Mouse (Mus musculus): Measurements from ENCODE around the gene Nrcam. TPM values are rescaled to one million over a fixed set of nuclear protein-coding genes. Genes with fewer than 3 reads are reported as not detected.

Nrcam gene
- polyA plus RNA-seq, 1 experiment from 2014 or later: 107 TPM

GRCm38 (mm10) chr12:44375956-44376355 lies 47.3 kb downstream of the Nrcam start:
- Histone ChIP-seq H3K27ac (replicated peaks) (peak overlapping the region; percentile 55), H3K4me3 (no peak overlapping the region), H3K27me3 (no peaks in the 10 kb centered on the region), H3K9me3 (no peaks in the 10 kb centered on the region), H3K36me3 (no peaks in the 10 kb centered on the region), H3K9ac (replicated peaks) (no peak overlapping the region), H3K4me1 (peaks cover 41% of the 10 kb centered on the region), H3K4me2 (replicated peaks) (no peak overlapping the region)
- 0 out of 2 replicates have a peak, but pooled peaks have one; percentile 31 for ATAC-seq (replicated peaks)
- WGBS: 43% methylated on average over 6 of the region's 6 CpGs

GRCm38 (mm10) chr12:44378431-44379161 lies 49.9 kb downstream of the Nrcam start:
- Histone ChIP-seq H3K27ac (replicated peaks) (peak overlapping the region; percentile 24; the same call in 1 of the 2 replicates), H3K27me3 (no peaks in the 10 kb centered on the region), H3K4me2 (replicated peaks) (no peak overlapping the region), H3K9me3 (no peaks in the 10 kb centered on the region), H3K9ac (replicated peaks) (no peak overlapping the region), H3K4me3 (no peak overlapping the region), H3K36me3 (no peaks in the 10 kb centered on the region), H3K4me1 (peaks cover 35% of the 10 kb centered on the region)
- ATAC-seq (replicated peaks): no peak
- 39% methylated on average over 8 of the region's 8 CpGs for WGBS

- Histone ChIP-seq H3K9me3 (no peaks in the 10 kb centered on the region), H3K4me3 (no peak overlapping the region), H3K4me1 (peaks cover 30% of the 10 kb centered on the region), H3K36me3 (no peaks in the 10 kb centered on the region), H3K4me2 (replicated peaks) (no peak overlapping the region), H3K27me3 (no peaks in the 10 kb centered on the region), H3K9ac (replicated peaks) (no peak overlapping the region), H3K27ac (replicated peaks) (peak overlapping the region; percentile 51)
- peak; percentile 79 for ATAC-seq (replicated peaks)
- 67% methylated on average over 4 of the region's 4 CpGs for WGBS
Observed at GRCm38 (mm10) chr12:44380805-44381204, 52.1 kb downstream of the Nrcam start.

GRCm38 (mm10) chr12:44386398-44386797 lies 57.7 kb downstream of the Nrcam start:
- no peak overlapping the region for H3K27ac ChIP-seq (replicated peaks)

GRCm38 (mm10) chr12:44388220-44388619 lies 59.5 kb downstream of the Nrcam start:
- Histone ChIP-seq H3K36me3 (no peaks in the 10 kb centered on the region), H3K27me3 (no peaks in the 10 kb centered on the region), H3K4me2 (replicated peaks) (no peak overlapping the region), H3K9ac (replicated peaks) (no peak overlapping the region), H3K4me3 (no peak overlapping the region), H3K4me1 (peaks cover 19% of the 10 kb centered on the region; the same call in 1 of the 2 replicates), H3K9me3 (no peaks in the 10 kb centered on the region), H3K27ac (replicated peaks) (no peak overlapping the region)
- ATAC-seq (replicated peaks): no peak
- WGBS: 24% methylated on average over 1 of the region's 1 CpGs

More at GRCm38 (mm10) chr12:44386398-44386797, 57.7 kb downstream of the Nrcam start:
- peaks cover 19% of the 10 kb centered on the region; the same call in 1 of the 2 replicates for H3K4me1 ChIP-seq
- H3K9ac ChIP-seq (replicated peaks): no peak overlapping the region
- H3K9me3 ChIP-seq: no peaks in the 10 kb centered on the region
- 33% methylated on average over 7 of the region's 7 CpGs for WGBS
- H3K4me3 ChIP-seq: no peak overlapping the region
- no peaks in the 10 kb centered on the region for H3K36me3 ChIP-seq
- no peak overlapping the region for H3K4me2 ChIP-seq (replicated peaks)
- H3K27me3 ChIP-seq: no peaks in the 10 kb centered on the region
- ATAC-seq (replicated peaks): no peak; the same call in 1 of the 2 replicates

- Histone ChIP-seq H3K27me3 (no peaks in the 10 kb centered on the region), H3K4me1 (peaks cover 16% of the 10 kb centered on the region; the same call in 1 of the 2 replicates), H3K36me3 (no peaks in the 10 kb centered on the region), H3K9ac (replicated peaks) (no peak overlapping the region), H3K4me3 (no peak overlapping the region), H3K9me3 (no peaks in the 10 kb centered on the region), H3K27ac (replicated peaks) (no peak overlapping the region), H3K4me2 (replicated peaks) (no peak overlapping the region)
- ATAC-seq (replicated peaks): 0 out of 2 replicates have a peak, but pooled peaks have one; percentile 50
- WGBS: 38% methylated on average over 5 of the region's 5 CpGs
Observed at GRCm38 (mm10) chr12:44390391-44391137, 61.9 kb downstream of the Nrcam start.

- Histone ChIP-seq H3K36me3 (no peaks in the 10 kb centered on the region), H3K4me1 (peaks cover 12% of the 10 kb centered on the region), H3K9me3 (no peaks in the 10 kb centered on the region), H3K4me2 (replicated peaks) (no peak overlapping the region), H3K27me3 (no peaks in the 10 kb centered on the region), H3K9ac (replicated peaks) (no peak overlapping the region), H3K27ac (replicated peaks) (no peak overlapping the region), H3K4me3 (no peak overlapping the region)
- ATAC-seq (replicated peaks): no peak
- 80% methylated on average over 3 of the region's 3 CpGs for WGBS
Observed at GRCm38 (mm10) chr12:44394901-44395300, 66.2 kb downstream of the Nrcam start.

- Histone ChIP-seq H3K36me3 (no peaks in the 10 kb centered on the region), H3K4me1 (peaks cover 21% of the 10 kb centered on the region), H3K9me3 (no peaks in the 10 kb centered on the region), H3K4me3 (no peak overlapping the region), H3K4me2 (replicated peaks) (no peak overlapping the region), H3K9ac (replicated peaks) (no peak overlapping the region), H3K27me3 (no peaks in the 10 kb centered on the region), H3K27ac (replicated peaks) (0 out of 2 replicates have a peak overlapping the region, but pooled peaks have one; percentile 20)
- no peak; the same call in 1 of the 2 replicates for ATAC-seq (replicated peaks)
- 19% methylated on average over 5 of the region's 5 CpGs for WGBS
Observed at GRCm38 (mm10) chr12:44397782-44398181, 69.1 kb downstream of the Nrcam start.

GRCm38 (mm10) chr12:44402134-44402533 lies 73.4 kb downstream of the Nrcam start:
- no peaks in the 10 kb centered on the region for H3K9me3 ChIP-seq
- peaks cover 47% of the 10 kb centered on the region for H3K4me1 ChIP-seq
- no peaks in the 10 kb centered on the region for H3K27me3 ChIP-seq
- H3K36me3 ChIP-seq: no peaks in the 10 kb centered on the region
- H3K4me2 ChIP-seq (replicated peaks): no peak overlapping the region
- no peak overlapping the region for H3K9ac ChIP-seq (replicated peaks)
- peak overlapping the region; percentile 83 for H3K27ac ChIP-seq (replicated peaks)
- no peak overlapping the region for H3K4me3 ChIP-seq
- ATAC-seq (replicated peaks): peak; percentile 40
- WGBS: 14% methylated on average over 1 of the region's 1 CpGs

- 69% methylated on average over 1 of the region's 1 CpGs for WGBS
- H3K27me3 ChIP-seq: no peaks in the 10 kb centered on the region
- no peak overlapping the region for H3K4me2 ChIP-seq (replicated peaks)
- H3K27ac ChIP-seq (replicated peaks): peak overlapping the region; percentile 83
- no peak overlapping the region for H3K4me3 ChIP-seq
- ATAC-seq (replicated peaks): peak; percentile 62
- H3K36me3 ChIP-seq: no peaks in the 10 kb centered on the region
- H3K9me3 ChIP-seq: no peaks in the 10 kb centered on the region
- peaks cover 41% of the 10 kb centered on the region for H3K4me1 ChIP-seq
- H3K9ac ChIP-seq (replicated peaks): no peak overlapping the region
Observed at GRCm38 (mm10) chr12:44403270-44403669, 74.6 kb downstream of the Nrcam start.

GRCm38 (mm10) chr12:44403731-44404424 lies 75.2 kb downstream of the Nrcam start:
- H3K4me2 ChIP-seq (replicated peaks): no peak overlapping the region
- 3% methylated on average over 3 of the region's 3 CpGs for WGBS
- H3K9me3 ChIP-seq: no peaks in the 10 kb centered on the region
- no peaks in the 10 kb centered on the region for H3K36me3 ChIP-seq
- no peak overlapping the region for H3K9ac ChIP-seq (replicated peaks)
- H3K4me1 ChIP-seq: peaks cover 41% of the 10 kb centered on the region
- no peaks in the 10 kb centered on the region for H3K27me3 ChIP-seq
- no peak overlapping the region for H3K4me3 ChIP-seq
- peak; percentile 89 for ATAC-seq (replicated peaks)
- H3K27ac ChIP-seq (replicated peaks): peak overlapping the region; percentile 83

- Histone ChIP-seq H3K4me3 (no peak overlapping the region), H3K4me2 (replicated peaks) (no peak overlapping the region), H3K4me1 (peaks cover 24% of the 10 kb centered on the region), H3K27me3 (no peaks in the 10 kb centered on the region), H3K9ac (replicated peaks) (no peak overlapping the region), H3K27ac (replicated peaks) (no peak overlapping the region), H3K9me3 (no peaks in the 10 kb centered on the region), H3K36me3 (no peaks in the 10 kb centered on the region)
- ATAC-seq (replicated peaks): peak; percentile 62; the same call in 1 of the 2 replicates
- 68% methylated on average over 4 of the region's 4 CpGs for WGBS
Observed at GRCm38 (mm10) chr12:44409786-44410185, 81.1 kb downstream of the Nrcam start.
